Mouse (Mus musculus): ENCODE data around the gene Sertad4. TPM values are rescaled to one million over a fixed set of nuclear protein-coding genes. Genes with fewer than 3 reads are reported as not detected.

The Sertad4 gene
- polyA plus RNA-seq, 1 experiment from 2014 or later: 17.3 TPM

- Histone ChIP-seq H3K27ac (replicated peaks) (no peak overlapping the region), H3K4me1 (no peaks in the 10 kb centered on the region), H3K4me2 (no peak overlapping the region), H3K36me3 (no peaks in the 10 kb centered on the region), H3K27me3 (replicated peaks) (no peaks in the 10 kb centered on the region), H3K9me3 (replicated peaks) (no peaks in the 10 kb centered on the region), H3K4me3 (replicated peaks) (no peak overlapping the region), H3K9ac (replicated peaks) (no peak overlapping the region)
- 63% methylated on average over 10 of the region's 10 CpGs for WGBS
- ATAC-seq (ENCODE audit: low FRiP score): no peak
Observed at GRCm38 (mm10) chr1:192806168-192807157, 49.1 kb downstream of the Sertad4 start.

DNA sequence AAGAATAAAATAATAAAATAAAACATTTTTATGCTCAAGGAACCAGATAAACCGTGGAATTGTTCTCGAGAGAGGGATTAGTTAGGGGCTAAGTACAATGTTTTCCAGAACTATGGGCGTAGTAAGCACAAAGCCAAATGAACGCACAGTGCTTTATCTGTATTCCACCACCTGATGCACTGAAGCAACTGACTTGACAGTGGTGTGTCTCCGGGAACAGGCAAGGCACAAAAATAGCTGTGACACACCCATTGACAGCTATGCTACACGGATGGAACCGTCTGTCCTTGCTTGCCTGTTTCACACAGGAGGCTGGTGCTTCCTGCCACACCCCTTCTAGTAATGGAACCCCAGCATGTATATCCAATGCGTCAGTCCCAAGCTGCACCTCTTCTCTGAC, 55.2 kb downstream of the Sertad4 start:
- H3K9me3 ChIP-seq (replicated peaks): no peaks in the 10 kb centered on the region
- H3K27ac ChIP-seq (replicated peaks): no peak overlapping the region
- no peaks in the 10 kb centered on the region for H3K27me3 ChIP-seq (replicated peaks)
- no peak overlapping the region for H3K9ac ChIP-seq (replicated peaks)
- no peaks in the 10 kb centered on the region for H3K36me3 ChIP-seq
- no peak for ATAC-seq (ENCODE audit: low FRiP score)
- H3K4me2 ChIP-seq: no peak overlapping the region
- WGBS: 84% methylated on average over 8 of the region's 8 CpGs
- H3K4me3 ChIP-seq (replicated peaks): no peak overlapping the region
- peaks cover 20% of the 10 kb centered on the region for H3K4me1 ChIP-seq

- no peak overlapping the region for H3K4me2 ChIP-seq
- no peak overlapping the region for H3K4me3 ChIP-seq (replicated peaks)
- no peak overlapping the region for H3K9ac ChIP-seq (replicated peaks)
- H3K27me3 ChIP-seq (replicated peaks): no peaks in the 10 kb centered on the region
- H3K9me3 ChIP-seq (replicated peaks): no peaks in the 10 kb centered on the region
- 30% methylated on average over 10 of the region's 10 CpGs for WGBS
- H3K4me1 ChIP-seq: peaks cover 20% of the 10 kb centered on the region
- H3K36me3 ChIP-seq: no peaks in the 10 kb centered on the region
- no peak overlapping the region; the same call in 1 of the 2 replicates for H3K27ac ChIP-seq (replicated peaks)
- ATAC-seq (ENCODE audit: low FRiP score): no peak
Observed at GRCm38 (mm10) chr1:192799165-192799991, 56.2 kb downstream of the Sertad4 start.

GRCm38 (mm10) chr1:192798212-192799164, 57.1 kb downstream of the Sertad4 start:
- H3K9ac ChIP-seq (replicated peaks): no peak overlapping the region
- H3K4me2 ChIP-seq: no peak overlapping the region
- no peaks in the 10 kb centered on the region for H3K9me3 ChIP-seq (replicated peaks)
- WGBS: 70% methylated on average over 16 of the region's 16 CpGs
- H3K4me3 ChIP-seq (replicated peaks): no peak overlapping the region
- ATAC-seq (ENCODE audit: low FRiP score): no peak
- H3K27ac ChIP-seq (replicated peaks): no peak overlapping the region; the same call in 1 of the 2 replicates
- no peaks in the 10 kb centered on the region for H3K27me3 ChIP-seq (replicated peaks)
- H3K4me1 ChIP-seq: peaks cover 20% of the 10 kb centered on the region
- no peaks in the 10 kb centered on the region for H3K36me3 ChIP-seq

DNA sequence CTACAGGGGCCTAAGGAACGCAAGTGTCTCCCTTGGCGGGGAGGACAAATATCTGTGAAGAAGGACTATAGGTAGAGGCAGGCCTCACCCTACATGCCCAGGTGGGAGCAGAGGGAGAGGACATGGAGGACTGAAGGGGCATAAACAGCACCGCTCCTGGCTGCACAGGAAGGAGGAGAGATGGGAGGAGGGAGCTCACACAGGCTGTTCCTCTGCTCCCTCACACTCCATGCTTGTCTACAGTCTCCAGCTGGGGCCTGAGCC, 58.6 kb downstream of the Sertad4 start:
- 52% methylated on average over 3 of the region's 3 CpGs for WGBS
- no peak; the same call in 1 of the 2 replicates for ATAC-seq (ENCODE audit: low FRiP score)
- H3K27me3 ChIP-seq (replicated peaks): no peaks in the 10 kb centered on the region
- H3K4me2 ChIP-seq: no peak overlapping the region
- peaks cover 23% of the 10 kb centered on the region for H3K4me1 ChIP-seq
- H3K9me3 ChIP-seq (replicated peaks): no peaks in the 10 kb centered on the region
- no peaks in the 10 kb centered on the region for H3K36me3 ChIP-seq
- H3K4me3 ChIP-seq (replicated peaks): no peak overlapping the region
- H3K27ac ChIP-seq (replicated peaks): no peak overlapping the region
- no peak overlapping the region for H3K9ac ChIP-seq (replicated peaks)

DNA sequence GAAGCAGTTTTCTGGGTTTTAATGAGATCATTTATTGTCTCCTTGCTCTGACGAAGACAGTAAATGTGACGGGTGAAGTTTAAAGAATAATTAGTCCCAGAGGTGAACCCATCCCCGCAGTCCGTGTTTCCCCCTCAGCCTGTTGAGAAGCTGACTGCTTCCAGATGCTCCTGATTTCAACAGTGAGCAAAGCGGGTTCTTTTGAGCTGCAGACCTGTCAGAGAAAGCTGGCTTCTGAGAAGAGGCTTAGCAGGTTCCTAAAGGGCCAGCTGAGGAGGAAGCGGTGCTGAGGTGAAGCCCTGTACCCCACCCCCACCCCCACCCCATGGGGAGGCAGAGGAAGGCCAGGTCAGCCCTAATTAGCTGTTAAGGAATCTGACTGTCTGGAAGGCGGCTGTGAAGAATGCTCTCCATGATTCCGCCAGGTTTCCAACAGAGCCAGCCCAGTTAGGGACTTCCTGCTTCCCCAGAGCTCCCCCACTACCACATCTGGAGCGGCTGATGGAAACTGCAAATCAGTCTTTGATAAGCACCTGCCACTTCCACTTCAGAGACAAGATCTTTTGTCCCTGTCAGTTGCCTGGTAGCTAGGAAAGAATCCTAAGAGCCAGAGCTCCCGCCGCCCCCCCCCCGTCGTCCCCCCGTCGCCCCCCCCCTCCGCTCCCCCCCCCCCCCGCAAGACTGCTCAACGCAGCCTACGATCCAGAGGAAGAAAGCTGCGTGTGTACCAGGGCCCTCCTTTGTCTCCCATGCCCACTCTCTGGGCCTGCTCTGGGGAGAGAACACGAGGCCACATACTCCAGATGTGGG, 59.1 kb downstream of the Sertad4 start:
- H3K4me3 ChIP-seq (replicated peaks): no peak overlapping the region
- H3K4me1 ChIP-seq: peaks cover 28% of the 10 kb centered on the region
- no peak overlapping the region for H3K9ac ChIP-seq (replicated peaks)
- WGBS: 10% methylated on average over 16 of the region's 21 CpGs
- no peaks in the 10 kb centered on the region for H3K27me3 ChIP-seq (replicated peaks)
- no peaks in the 10 kb centered on the region for H3K9me3 ChIP-seq (replicated peaks)
- peak overlapping the region; percentile 2; the same call in 1 of the 2 replicates for H3K4me2 ChIP-seq
- no peak; the same call in 1 of the 2 replicates for ATAC-seq (ENCODE audit: low FRiP score)
- H3K36me3 ChIP-seq: no peaks in the 10 kb centered on the region
- peak overlapping the region; percentile 51 for H3K27ac ChIP-seq (replicated peaks)

DNA sequence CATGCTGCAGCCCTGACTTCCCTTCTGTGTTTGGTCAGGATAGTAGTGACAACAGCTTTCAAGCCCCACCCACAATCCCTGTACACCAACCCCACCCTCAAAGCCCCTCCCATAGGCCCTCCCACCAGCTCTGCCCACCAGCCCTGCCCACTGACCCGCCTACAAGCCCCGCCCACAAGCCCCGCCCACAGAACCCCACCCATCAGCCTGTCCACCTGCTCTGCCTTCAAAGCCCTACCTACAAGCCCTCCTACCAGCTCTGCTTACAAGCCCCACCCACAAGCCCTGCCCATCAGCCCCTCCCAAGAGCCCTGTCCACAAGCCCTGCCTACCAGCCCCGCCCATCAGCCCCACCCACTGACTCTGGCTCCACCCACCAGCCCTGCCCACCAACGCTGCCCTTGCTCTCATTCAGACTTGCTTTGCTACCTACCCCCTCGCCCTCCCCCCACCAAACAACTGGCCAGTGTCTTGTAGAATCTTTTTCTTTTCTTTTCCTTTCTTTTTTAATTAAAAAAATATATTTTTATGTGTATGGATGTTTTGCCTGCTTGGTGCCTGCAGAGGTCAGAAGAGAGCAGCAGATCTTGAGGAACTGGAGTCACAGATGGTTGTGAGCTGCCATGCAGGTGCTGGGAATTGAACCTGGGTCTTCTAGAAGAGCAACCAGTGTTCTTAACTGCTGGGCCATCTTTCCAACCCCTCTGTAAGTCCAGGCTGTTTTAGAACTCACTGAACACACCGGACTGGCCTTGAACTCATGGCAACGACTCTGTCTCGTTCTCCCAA, 60.4 kb downstream of the Sertad4 start:
- Histone ChIP-seq H3K4me3 (replicated peaks) (no peak overlapping the region), H3K9ac (replicated peaks) (no peak overlapping the region), H3K27ac (replicated peaks) (no peak overlapping the region), H3K36me3 (no peaks in the 10 kb centered on the region), H3K27me3 (replicated peaks) (no peaks in the 10 kb centered on the region), H3K4me1 (peaks cover 30% of the 10 kb centered on the region), H3K9me3 (replicated peaks) (no peaks in the 10 kb centered on the region), H3K4me2 (no peak overlapping the region)
- ATAC-seq (ENCODE audit: low FRiP score): no peak
- whole genome bisulfite sequencing: 72% methylated on average over 9 of the region's 9 CpGs

Other genes starting within 250 kb of the Sertad4 start
- 4.6 and 5.2 TPM in 2 replicates for gene Hhat, start 84.5 kb downstream of the Sertad4 start, polyA plus RNA-seq (2015; fragmentation: Nextera tagmentation; extraction: Ambion mirVana)
- gene Syt14, start 180.0 kb upstream of the Sertad4 start, polyA plus RNA-seq (2015; fragmentation: Nextera tagmentation; extraction: Ambion mirVana): 5.1 and 5.6 TPM in 2 replicates

All from neural tube, embryonic 15.5 days (tissue).